Mouse (Mus musculus): ENCODE results near the gene Tbc1d10a. TPM values are rescaled to one million over a fixed set of nuclear protein-coding genes. Genes with fewer than 3 reads are reported as not detected.
A peak's percentile ranks its signal among the peaks of the same experiment; 100 is the strongest.

Tbc1d10a gene
- total RNA-seq (2021): 1 to 10 TPM; 3.8 to 4.3 TPM
- long read RNA-seq, experiment 1, partial matches to known transcripts: 0 of 5 reads
- long read RNA-seq, experiment 1, other reads (novel, unspliced or antisense): 2 of 5 reads
- long read RNA-seq, experiment 2, transcript Tbc1d10a-201 (9 exons, 1,957 nt): major isoform, 8 of 8 reads
- long read RNA-seq, experiment 2, partial matches to known transcripts: 0 of 8 reads
- long read RNA-seq, experiment 2, other reads (novel, unspliced or antisense): 0 of 8 reads

GRCm38 (mm10) chr11:4186486-4187317 lies at the start of gene Tbc1d10a:
Gene Tbc1d10a, plus strand, starts transcription at chr11:4186789.
- DNase-seq: peak; percentile 99

- no peak for DNase-seq
Measured at GRCm38 (mm10) chr11:4138964-4139363, 47.6 kb upstream of the Tbc1d10a start.

DNA sequence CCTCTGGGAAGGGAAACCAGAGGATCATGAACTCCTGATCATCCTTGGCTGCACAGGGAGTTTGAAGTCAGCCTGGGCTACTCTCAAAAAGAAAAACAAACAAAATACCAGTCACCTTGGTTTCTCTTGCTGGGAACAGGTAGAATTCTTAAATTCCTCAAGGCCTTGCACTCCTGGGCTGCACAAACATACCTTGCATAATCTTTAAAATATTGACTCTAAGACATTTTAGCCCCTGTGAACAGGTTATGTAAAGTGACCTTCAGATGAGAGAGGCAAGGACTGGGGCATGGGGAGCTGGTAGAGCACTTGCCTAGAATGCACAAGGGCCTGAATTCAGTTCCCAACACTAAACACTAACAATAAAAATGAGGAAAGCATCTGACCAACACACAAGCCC lies 45.1 kb upstream of the Tbc1d10a start:
- DNase-seq: no peak

- no peak for DNase-seq
Measured at GRCm38 (mm10) chr11:4142352-4142751, 44.2 kb upstream of the Tbc1d10a start.

- no peak for DNase-seq
Measured at GRCm38 (mm10) chr11:4143281-4144062, 43.1 kb upstream of the Tbc1d10a start.

DNA sequence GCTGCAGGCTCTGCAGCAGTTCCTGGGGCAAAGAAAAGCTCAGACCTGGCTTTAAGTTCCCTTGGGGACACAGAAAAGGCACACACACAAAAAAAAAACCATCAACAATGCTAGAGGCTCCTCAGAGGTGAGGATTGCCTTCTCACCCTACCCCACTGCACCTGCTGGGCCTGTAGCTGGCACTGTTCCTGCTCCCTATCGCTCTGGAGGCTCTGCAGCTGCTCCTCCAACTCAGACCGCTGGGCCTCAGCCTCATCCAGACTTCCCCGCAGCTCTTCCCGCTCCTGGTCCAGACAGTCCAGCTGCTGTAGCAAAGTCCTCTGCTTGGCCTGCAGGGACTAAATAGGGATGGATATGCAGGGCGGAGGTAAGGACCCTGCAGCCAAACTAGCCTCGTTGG lies 40.2 kb upstream of the Tbc1d10a start:
- no peak for DNase-seq

GRCm38 (mm10) chr11:4147098-4147497 lies 39.5 kb upstream of the Tbc1d10a start:
- no peak for DNase-seq

- DNase-seq: no peak
Measured at GRCm38 (mm10) chr11:4148120-4148519, 38.5 kb upstream of the Tbc1d10a start.

- no peak for DNase-seq
Measured at GRCm38 (mm10) chr11:4148536-4149156, 37.9 kb upstream of the Tbc1d10a start.

DNA sequence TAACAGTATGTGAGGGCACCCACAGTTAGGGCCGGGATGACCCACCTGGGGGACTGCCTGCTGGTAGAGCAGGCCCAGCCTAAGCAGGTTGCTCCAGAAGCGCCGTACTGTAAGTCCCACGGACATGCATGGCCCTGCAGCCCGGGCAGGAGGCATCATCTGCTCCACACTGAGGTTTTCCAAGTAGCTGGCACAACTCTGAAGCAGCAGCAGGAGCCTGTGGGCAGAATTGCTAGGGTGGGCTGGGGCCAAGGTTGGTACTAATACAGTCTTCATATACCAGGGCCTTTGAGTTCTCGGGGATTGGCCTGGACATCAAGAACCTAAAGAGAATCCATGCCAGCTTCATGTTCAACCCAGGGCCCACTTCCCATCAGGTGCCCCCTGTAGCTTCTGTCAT lies 36.7 kb upstream of the Tbc1d10a start:
- DNase-seq: no peak

- DNase-seq: no peak
Measured at GRCm38 (mm10) chr11:4153694-4154093, 32.9 kb upstream of the Tbc1d10a start.

- no peak for DNase-seq
Measured at GRCm38 (mm10) chr11:4155641-4156040, 30.9 kb upstream of the Tbc1d10a start.

DNA sequence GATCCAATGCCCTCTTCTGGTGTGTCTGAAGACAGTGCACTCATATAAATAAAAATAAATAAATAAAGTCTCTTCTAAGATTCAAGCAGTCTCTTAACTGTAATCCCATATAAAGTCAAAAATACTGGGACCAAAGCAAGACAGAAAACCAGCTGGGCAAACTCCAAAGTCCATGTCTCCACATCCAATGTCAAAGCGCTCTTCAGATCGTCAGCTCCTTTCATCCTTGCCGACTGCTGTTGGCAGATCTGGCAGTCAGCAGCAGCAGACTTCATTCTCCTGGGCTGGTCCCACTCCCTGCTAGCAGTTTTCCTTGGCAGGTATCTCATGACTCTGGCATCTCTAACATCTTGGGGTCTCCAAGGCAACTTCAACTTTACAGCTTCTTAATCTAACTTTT lies 27.9 kb upstream of the Tbc1d10a start:
- DNase-seq: no peak

- peak; percentile 92 for DNase-seq
Measured at GRCm38 (mm10) chr11:4159808-4160708, 26.5 kb upstream of the Tbc1d10a start, which contains the start of the genes Ccdc157 and Sf3a1. Gene Ccdc157, minus strand, starts transcription at chr11:4160293. Gene Sf3a1, plus strand, starts transcription at chr11:4160350.

DNA sequence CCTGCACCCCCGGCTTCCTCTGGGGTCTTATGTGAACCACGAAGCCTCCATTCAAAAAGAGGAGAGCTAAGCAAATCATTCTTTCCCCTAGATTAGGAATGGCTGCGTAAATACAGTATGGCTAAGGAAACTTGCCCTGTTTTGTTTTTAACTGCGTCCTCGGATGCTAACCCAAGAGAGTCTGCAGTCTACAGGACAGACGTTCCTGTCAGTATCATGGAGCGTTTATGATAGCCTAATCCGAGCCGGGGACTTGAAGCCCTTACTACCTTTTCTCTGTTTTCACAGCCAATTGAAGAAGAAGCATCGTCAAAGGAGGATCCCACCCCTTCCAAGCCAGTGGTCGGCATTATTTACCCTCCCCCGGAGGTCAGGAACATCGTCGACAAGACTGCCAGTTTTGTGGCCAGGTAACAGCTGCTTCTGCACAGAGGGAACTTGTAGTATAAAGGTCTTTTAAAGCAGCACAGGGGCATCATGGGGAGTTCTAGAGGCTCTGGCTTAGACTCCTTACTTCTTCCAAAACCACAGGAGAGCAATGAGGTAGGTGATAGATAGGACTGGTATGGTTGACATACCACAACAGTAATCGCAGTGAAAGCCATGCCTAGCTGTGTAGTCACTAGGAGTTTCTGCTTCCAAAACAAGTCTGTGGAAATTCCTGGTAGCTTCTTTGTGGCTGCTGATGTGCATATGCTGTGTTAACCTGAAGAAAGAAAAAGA lies 25.7 kb upstream of the Tbc1d10a start:
- no peak for DNase-seq

DNA sequence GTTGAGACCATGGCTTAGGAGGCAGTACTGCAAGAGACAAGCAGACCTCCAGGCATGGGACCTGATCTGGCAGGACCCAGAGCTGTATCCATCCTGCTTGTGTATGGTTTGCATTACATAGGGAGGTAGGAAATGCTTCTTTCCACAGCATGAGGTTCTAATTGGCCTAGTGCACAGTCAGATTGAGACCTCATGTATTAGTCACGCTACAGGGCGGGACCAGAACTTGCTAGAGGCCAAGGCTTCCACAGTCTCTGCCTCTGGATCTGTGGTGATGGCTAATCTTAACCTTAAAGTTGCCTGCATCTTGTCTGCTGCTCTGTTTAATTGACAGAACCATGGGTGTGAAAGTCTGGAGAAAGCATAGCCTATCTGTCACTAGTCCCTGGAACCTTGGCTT lies 21.9 kb upstream of the Tbc1d10a start:
- DNase-seq: no peak

DNA sequence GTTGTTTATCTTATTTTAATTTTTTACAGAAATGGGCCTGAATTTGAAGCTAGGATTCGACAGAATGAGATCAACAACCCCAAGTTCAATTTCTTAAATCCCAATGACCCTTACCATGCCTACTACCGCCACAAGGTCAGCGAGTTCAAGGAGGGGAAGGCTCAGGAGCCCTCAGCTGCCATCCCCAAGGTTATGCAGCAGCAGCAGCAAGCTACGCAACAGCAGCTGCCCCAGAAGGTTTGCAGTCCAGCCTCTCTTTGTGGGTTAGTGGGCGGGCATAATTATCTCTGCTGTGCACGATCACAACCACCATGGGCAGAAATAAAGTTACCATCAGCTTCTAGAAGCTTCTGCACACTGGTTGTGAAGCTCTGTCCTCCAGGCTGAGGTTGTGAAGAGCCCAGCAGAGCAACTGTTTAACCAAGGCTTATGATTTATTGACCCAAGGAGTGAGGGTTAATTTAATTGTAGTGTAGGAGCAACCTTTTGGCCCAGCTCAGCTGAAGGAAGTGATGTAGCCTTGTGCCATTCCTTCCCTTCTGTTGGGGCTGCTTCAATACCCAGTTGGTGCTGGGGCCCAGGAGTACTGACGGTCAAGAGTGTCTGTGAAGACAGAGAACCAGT lies 20.0 kb upstream of the Tbc1d10a start:
- no peak for DNase-seq

GRCm38 (mm10) chr11:4174586-4174985 lies 12.0 kb upstream of the Tbc1d10a start:
- DNase-seq: peak; percentile 88

DNA sequence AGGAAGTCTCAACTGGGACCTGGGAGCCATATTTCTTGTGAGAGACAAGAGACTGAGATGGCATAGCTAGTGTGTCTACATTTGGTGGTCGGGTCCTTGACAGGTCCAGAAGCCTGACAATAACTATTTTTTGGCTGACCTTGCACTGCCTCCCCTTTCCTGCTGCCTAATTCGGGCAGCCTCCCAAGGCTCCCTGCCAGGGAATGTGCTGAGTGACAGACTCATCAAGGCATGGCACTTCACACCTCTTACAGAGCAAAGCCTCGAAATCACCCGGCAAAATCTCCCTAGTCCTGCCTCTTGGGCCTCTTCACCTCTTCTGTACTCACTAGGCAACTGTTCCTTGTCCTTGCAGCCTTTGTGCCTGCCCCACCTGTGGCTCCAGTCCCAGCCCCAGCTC lies 8.9 kb upstream of the Tbc1d10a start:
- DNase-seq: no peak

DNA sequence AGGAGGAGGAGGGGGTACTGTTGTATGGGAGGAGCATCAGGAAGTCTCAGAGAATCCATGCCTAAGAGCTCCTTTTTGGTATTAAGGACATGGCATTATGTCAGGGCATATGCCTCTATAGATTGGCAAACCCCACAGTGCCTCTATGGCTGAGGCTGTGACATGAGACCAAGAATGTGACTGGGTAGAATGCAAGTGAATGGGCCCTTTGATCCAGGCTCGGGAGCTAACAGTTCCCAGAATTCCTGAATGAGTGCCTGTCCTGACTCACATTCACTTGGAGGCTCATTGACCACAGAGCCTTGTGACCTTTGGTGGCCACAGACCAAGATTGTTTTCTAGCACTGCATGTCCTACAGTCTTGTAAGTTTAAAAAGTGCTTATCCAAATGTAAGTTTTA lies 4.5 kb upstream of the Tbc1d10a start:
- no peak for DNase-seq

Measured in gastrocnemius, postnatal 25 days (tissue).